Mouse (Mus musculus): ENCODE data around the gene Tmem107. TPM values are rescaled to one million over a fixed set of nuclear protein-coding genes. Genes with fewer than 3 reads are reported as not detected.

Gene Tmem107
- total RNA-seq (2014; fragmentation: Nextera tagmentation) (28.3 and 38.2 TPM in 2 replicates), total RNA-seq (2017) (17.2 and 34.2 TPM in 2 replicates), polyA plus RNA-seq (2012) (70.8 and 77.9 TPM in 2 replicates)

- TF ChIP-seq TAL1 (conservative IDR thresholded peaks at IDR 0.05; ENCODE audit: low read depth, low read length) (no peak), POLR2AphosphoS5 (IDR thresholded peaks at IDR 0.05; ENCODE audit: insufficient replicate concordance, low read depth, low read length) (no peak), GATA2 (IDR thresholded peaks at IDR 0.05; ENCODE audit: borderline replicate concordance, low read depth, low read length) (no peak)
- DNase-seq (ENCODE audit: low spot score) (peak; percentile 67), ATAC-seq (ENCODE audit: extremely low read depth, insufficient number of reproducible peaks, low FRiP score, poor library complexity, severe bottlenecking) (no peak; the same call in 1 of the 2 replicates)
- peaks cover 56% of the 10 kb centered on the region for H3K4me1 ChIP-seq (ENCODE audit: insufficient read depth, low read depth, low read length)
- H3K4me3 ChIP-seq (ENCODE audit: low read depth, low read length) = peak within 1 kb of the TSS; percentile 80
- H3K9me3 ChIP-seq (replicated peaks) = no peaks in the 10 kb centered on the region
- no peaks in the 10 kb centered on the region for H3K27me3 ChIP-seq (ENCODE audit: insufficient read depth, low read length)
- H3K36me3 ChIP-seq (replicated peaks) = no peaks in the 10 kb centered on the region
These were observed at the start of gene Tmem107 for GRCm38 (mm10) chr11:69070590-69071222. Tmem107 (plus strand) TSS chr11:69070806.

- Histone ChIP-seq H3K4me3 (ENCODE audit: low read depth, low read length) (no peak overlapping the region), H3K4me1 (ENCODE audit: insufficient read depth, low read depth, low read length) (no peaks in the 10 kb centered on the region; the same call in 1 of the 2 replicates), H3K27me3 (ENCODE audit: insufficient read depth, low read length) (no peaks in the 10 kb centered on the region), H3K36me3 (replicated peaks) (peaks cover 100% of the 10 kb centered on the region), H3K9me3 (replicated peaks) (no peaks in the 10 kb centered on the region)
- DNase-seq (ENCODE audit: low spot score) (no peak), ATAC-seq (ENCODE audit: extremely low read depth, insufficient number of reproducible peaks, low FRiP score, poor library complexity, severe bottlenecking) (no peak)
- TF ChIP-seq TAL1 (conservative IDR thresholded peaks at IDR 0.05; ENCODE audit: low read depth, low read length) = no peak
- no peak for TF ChIP-seq POLR2AphosphoS5 (IDR thresholded peaks at IDR 0.05; ENCODE audit: insufficient replicate concordance, low read depth, low read length)
- no peak for TF ChIP-seq GATA2 (IDR thresholded peaks at IDR 0.05; ENCODE audit: borderline replicate concordance, low read depth, low read length)
- TF ChIP-seq CTCF (IDR thresholded peaks at IDR 0.05; ENCODE audit: low read depth, low read length) = no peak
- TF ChIP-seq GATA1 (IDR thresholded peaks at IDR 0.05; ENCODE audit: borderline replicate concordance, low read length) = no peak
These were observed 44.0 kb upstream of the Tmem107 start for GRCm38 (mm10) chr11:69026562-69026961.

GRCm38 (mm10) chr11:69028805-69029204 is 41.8 kb upstream of the Tmem107 start:
- ATAC-seq (ENCODE audit: extremely low read depth, insufficient number of reproducible peaks, low FRiP score, poor library complexity, severe bottlenecking) = no peak
- no peak for DNase-seq (ENCODE audit: low spot score)
- Histone ChIP-seq H3K4me3 (ENCODE audit: low read depth, low read length) (no peak overlapping the region), H3K4me1 (ENCODE audit: insufficient read depth, low read depth, low read length) (peaks cover 3% of the 10 kb centered on the region; the same call in 1 of the 2 replicates), H3K36me3 (replicated peaks) (peaks cover 99% of the 10 kb centered on the region), H3K9me3 (replicated peaks) (no peaks in the 10 kb centered on the region), H3K27me3 (ENCODE audit: insufficient read depth, low read length) (no peaks in the 10 kb centered on the region)
- TF ChIP-seq GATA1 (IDR thresholded peaks at IDR 0.05; ENCODE audit: borderline replicate concordance, low read length) = no peak
- no peak for TF ChIP-seq POLR2AphosphoS5 (IDR thresholded peaks at IDR 0.05; ENCODE audit: insufficient replicate concordance, low read depth, low read length)
- TF ChIP-seq TAL1 (conservative IDR thresholded peaks at IDR 0.05; ENCODE audit: low read depth, low read length) = no peak
- no peak for TF ChIP-seq GATA2 (IDR thresholded peaks at IDR 0.05; ENCODE audit: borderline replicate concordance, low read depth, low read length)
- no peak for TF ChIP-seq CTCF (IDR thresholded peaks at IDR 0.05; ENCODE audit: low read depth, low read length)

GRCm38 (mm10) chr11:69033552-69033951 is 37.1 kb upstream of the Tmem107 start:
- Histone ChIP-seq H3K9me3 (replicated peaks) (no peaks in the 10 kb centered on the region), H3K27me3 (ENCODE audit: insufficient read depth, low read length) (no peaks in the 10 kb centered on the region), H3K4me1 (ENCODE audit: insufficient read depth, low read depth, low read length) (peaks cover 31% of the 10 kb centered on the region), H3K4me3 (ENCODE audit: low read depth, low read length) (no peak overlapping the region), H3K36me3 (replicated peaks) (peaks cover 81% of the 10 kb centered on the region)
- no peak for TF ChIP-seq GATA1 (IDR thresholded peaks at IDR 0.05; ENCODE audit: borderline replicate concordance, low read length)
- TF ChIP-seq CTCF (IDR thresholded peaks at IDR 0.05; ENCODE audit: low read depth, low read length) = no peak
- TF ChIP-seq GATA2 (IDR thresholded peaks at IDR 0.05; ENCODE audit: borderline replicate concordance, low read depth, low read length) = no peak
- DNase-seq (ENCODE audit: low spot score) = no peak
- no peak for ATAC-seq (ENCODE audit: extremely low read depth, insufficient number of reproducible peaks, low FRiP score, poor library complexity, severe bottlenecking)

GRCm38 (mm10) chr11:69034585-69034984 is 36.0 kb upstream of the Tmem107 start:
- H3K27me3 ChIP-seq (ENCODE audit: insufficient read depth, low read length) = no peaks in the 10 kb centered on the region
- peaks cover 41% of the 10 kb centered on the region for H3K4me1 ChIP-seq (ENCODE audit: insufficient read depth, low read depth, low read length)
- no peak overlapping the region for H3K4me3 ChIP-seq (ENCODE audit: low read depth, low read length)
- no peak for DNase-seq (ENCODE audit: low spot score)
- peaks cover 71% of the 10 kb centered on the region for H3K36me3 ChIP-seq (replicated peaks)
- TF ChIP-seq GATA1 (IDR thresholded peaks at IDR 0.05; ENCODE audit: borderline replicate concordance, low read length) (no peak), GATA2 (IDR thresholded peaks at IDR 0.05; ENCODE audit: borderline replicate concordance, low read depth, low read length) (no peak), POLR2AphosphoS5 (IDR thresholded peaks at IDR 0.05; ENCODE audit: insufficient replicate concordance, low read depth, low read length) (no peak), TAL1 (conservative IDR thresholded peaks at IDR 0.05; ENCODE audit: low read depth, low read length) (no peak), CTCF (IDR thresholded peaks at IDR 0.05; ENCODE audit: low read depth, low read length) (no peak)
- ATAC-seq (ENCODE audit: extremely low read depth, insufficient number of reproducible peaks, low FRiP score, poor library complexity, severe bottlenecking) = no peak
- no peaks in the 10 kb centered on the region for H3K9me3 ChIP-seq (replicated peaks)

GRCm38 (mm10) chr11:69035411-69035810 is 35.2 kb upstream of the Tmem107 start:
- no peak overlapping the region for H3K4me3 ChIP-seq (ENCODE audit: low read depth, low read length)
- peaks cover 62% of the 10 kb centered on the region for H3K36me3 ChIP-seq (replicated peaks)
- DNase-seq (ENCODE audit: low spot score) = no peak
- ATAC-seq (ENCODE audit: extremely low read depth, insufficient number of reproducible peaks, low FRiP score, poor library complexity, severe bottlenecking) = no peak
- no peaks in the 10 kb centered on the region for H3K27me3 ChIP-seq (ENCODE audit: insufficient read depth, low read length)
- H3K4me1 ChIP-seq (ENCODE audit: insufficient read depth, low read depth, low read length) = peaks cover 44% of the 10 kb centered on the region
- TF ChIP-seq TAL1 (conservative IDR thresholded peaks at IDR 0.05; ENCODE audit: low read depth, low read length) (no peak), POLR2AphosphoS5 (IDR thresholded peaks at IDR 0.05; ENCODE audit: insufficient replicate concordance, low read depth, low read length) (no peak), GATA2 (IDR thresholded peaks at IDR 0.05; ENCODE audit: borderline replicate concordance, low read depth, low read length) (no peak), CTCF (IDR thresholded peaks at IDR 0.05; ENCODE audit: low read depth, low read length) (no peak), GATA1 (IDR thresholded peaks at IDR 0.05; ENCODE audit: borderline replicate concordance, low read length) (no peak)
- no peaks in the 10 kb centered on the region for H3K9me3 ChIP-seq (replicated peaks)
